Mouse (Mus musculus) erythroblast, embryonic 14.5 days (primary cell): ENCODE data around the gene Capn1.

Experiments used
- GATA1 ChIP-seq: IDR thresholded peaks from 2 replicates; pipeline ENCODE4 v1.6.1; 2012; ENCODE audit warnings: low read length, inconsistent platforms, mixed read lengths
- TAL1 ChIP-seq: IDR thresholded peaks from 3 replicates; pipeline ENCODE4 v1.6.1; 2012; ENCODE audit warnings: low read length, inconsistent platforms, mixed read lengths

DNA sequence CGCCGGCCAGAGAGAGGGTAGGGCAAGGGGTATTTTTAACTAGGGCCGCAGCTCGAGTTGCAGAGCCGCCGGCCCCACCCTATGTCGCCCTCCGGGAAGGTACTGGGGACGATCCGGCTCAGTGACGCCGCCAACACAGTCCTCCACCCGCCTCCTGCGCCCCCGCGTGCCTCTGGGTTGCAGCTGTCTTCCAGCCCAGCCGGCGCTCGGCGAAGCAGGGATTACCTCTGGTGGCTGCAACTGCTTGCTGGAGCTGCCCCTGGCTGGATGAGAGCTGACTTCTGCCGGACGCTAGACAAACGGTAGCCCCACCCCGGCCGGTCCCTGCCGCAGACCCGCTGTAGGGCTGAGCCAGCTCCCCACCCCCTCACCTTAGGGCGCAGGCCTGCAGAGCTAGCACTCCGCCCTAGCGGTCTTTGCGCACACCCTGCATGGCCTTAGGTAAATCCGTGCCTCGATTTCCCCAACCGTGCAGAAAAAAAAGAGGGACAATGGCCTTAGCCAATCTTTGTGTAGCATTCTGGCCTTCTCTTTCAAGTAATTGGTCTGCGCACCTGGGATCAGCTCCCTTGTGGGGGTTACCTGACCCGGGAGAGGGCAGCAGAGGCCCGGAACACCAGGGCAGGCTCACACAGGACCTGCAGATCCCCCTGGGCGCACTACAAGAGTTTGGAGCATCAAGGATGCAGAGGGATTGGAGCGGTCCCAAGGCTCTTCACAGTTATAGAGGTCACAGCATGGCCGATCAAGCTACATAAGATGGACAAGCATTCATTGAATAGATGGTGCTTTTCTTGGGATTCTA lies at the start of gene Capn1:
- no peak for TF ChIP-seq TAL1
- TF ChIP-seq GATA1 = no peak
